Mouse (Mus musculus): Measurements from ENCODE around the gene B4galt2.
A peak's percentile ranks its signal among the peaks of the same experiment; 100 is the strongest.

GRCm38 (mm10) chr4:117882701-117883691, at the start of gene B4galt2:
- 0 out of 2 replicates have a peak, but pooled peaks have one; percentile 22 for TF ChIP-seq POLR2A (IDR thresholded peaks at IDR 0.05; ENCODE audit: insufficient read depth, low read depth, low read length)
- TF ChIP-seq CTCF (IDR thresholded peaks at IDR 0.05) = peak; percentile 55
- TF ChIP-seq EP300 (IDR thresholded peaks at IDR 0.05; ENCODE audit: insufficient read depth, low read depth, low read length) = no peak
